Mouse (Mus musculus) hindbrain, embryonic 11.5 days (tissue): ENCODE data around the gene Kansl2. TPM values are rescaled to one million over a fixed set of nuclear protein-coding genes. Genes with fewer than 3 reads are reported as not detected.

Experiments used
- ATAC-seq: fragments of 200-750 bp; cut with Nextera tagmentation; 2 replicates; pipeline ENCODE4 v1.8.0; 2017; ENCODE audit warnings: mild to moderate bottlenecking, moderate TSS enrichment, moderate library complexity; ENCODE audit not compliant: low FRiP score
- DNase-seq: peaks from one replicate; pipeline ENCODE4 v3.0.0-alpha.2; 2015; ENCODE audit warnings: low spot score
- H3K27ac ChIP-seq: fragments of 300-500 bp; sonication (generic); 2 replicates; pipeline ENCODE4 v1.5.1; 2014; ENCODE audit warnings: mild to moderate bottlenecking, low read depth, low read length
- H3K27me3 ChIP-seq: fragments of 300-500 bp; sonication (generic); 2 replicates; pipeline ENCODE4 v1.6.1; 2014; ENCODE audit warnings: mild to moderate bottlenecking, low read length, moderate library complexity, mixed read lengths; ENCODE audit not compliant: control insufficient read depth, insufficient read depth
- H3K36me3 ChIP-seq: fragments of 300-500 bp; sonication (generic); 2 replicates; pipeline ENCODE4 v1.6.1; 2014; ENCODE audit warnings: mild to moderate bottlenecking, low read length, moderate library complexity, mixed read lengths; ENCODE audit not compliant: control insufficient read depth, insufficient read depth
- H3K4me1 ChIP-seq: fragments of 300-500 bp; sonication (generic); replicated peaks from 2 replicates; pipeline ENCODE4 v1.6.1; 2014; ENCODE audit warnings: low read length, mixed read lengths; ENCODE audit not compliant: control insufficient read depth, insufficient read depth
- H3K4me2 ChIP-seq: fragments of 300-500 bp; sonication (generic); replicated peaks from 2 replicates; pipeline ENCODE4 v1.6.1; 2014; ENCODE audit warnings: mild to moderate bottlenecking, low read depth, low read length
- H3K4me3 ChIP-seq: fragments of 300-500 bp; sonication (generic); 2 replicates; pipeline ENCODE4 v1.5.1; 2014; ENCODE audit warnings: low read depth, low read length
- H3K9ac ChIP-seq: fragments of 300-500 bp; sonication (generic); 2 replicates; pipeline ENCODE4 v1.6.1; 2014; ENCODE audit warnings: low read depth, low read length
- H3K9me3 ChIP-seq: fragments of 300-500 bp; sonication (generic); 2 replicates; pipeline ENCODE4 v1.6.1; 2016; ENCODE audit warnings: low read length; ENCODE audit not compliant: control insufficient read depth
- WGBS: fragments of 180-500 bp; shearing (Covaris S2); extraction: QIAGEN DNeasy Blood & Tissue Kit; methylation state at CpG from one replicate; pipeline ENCODE4 v1.1.7; 2014; 5-methylcytosine and 5-hydroxymethylcytosine counted together
- polyA plus RNA-seq: library from polyadenylated mRNA; unstranded; fragments of >200 nt; fragmentation: Nextera tagmentation; extraction: Ambion mirVana; gene quantifications from 2 replicates; pipeline ENCODE4 v1.2.1, GENCODE M21; 2014

Gene Kansl2
- polyA plus RNA-seq, 1 experiment from 2014 or later, result 127 TPM

- Histone ChIP-seq H3K4me3 (no peak overlapping the region), H3K4me1 (no peaks in the 10 kb centered on the region), H3K4me2 (no peak overlapping the region), H3K27me3 (no peaks in the 10 kb centered on the region), H3K9ac (no peak overlapping the region), H3K27ac (no peak overlapping the region), H3K9me3 (no peaks in the 10 kb centered on the region), H3K36me3 (no peaks in the 10 kb centered on the region)
- no peak for DNase-seq
- 85% methylated on average over 17 of the region's 17 CpGs for WGBS
- ATAC-seq, result no peak
Observed at GRCm38 (mm10) chr15:98497631-98498030, 36.4 kb downstream of the Kansl2 start.

GRCm38 (mm10) chr15:98492102-98492501 is 42.0 kb downstream of the Kansl2 start, which contains the start of gene Olfr279:
Gene Olfr279, plus strand, starts transcription at chr15:98492402.
- DNase-seq (no peak), ATAC-seq (no peak)
- no peak within 1 kb of the TSS for H3K4me3 ChIP-seq
- WGBS, result 69% methylated on average over 4 of the region's 4 CpGs
- no peaks in the 10 kb centered on the region for H3K27me3 ChIP-seq
- no peak within 1 kb of the TSS for H3K4me2 ChIP-seq
- H3K4me1 ChIP-seq, result no peaks in the 10 kb centered on the region
- H3K36me3 ChIP-seq, result no peaks in the 10 kb centered on the region
- no peaks in the 10 kb centered on the region for H3K9me3 ChIP-seq
- no peak within 1 kb of the TSS for H3K27ac ChIP-seq
- H3K9ac ChIP-seq, result no peak within 1 kb of the TSS

DNA sequence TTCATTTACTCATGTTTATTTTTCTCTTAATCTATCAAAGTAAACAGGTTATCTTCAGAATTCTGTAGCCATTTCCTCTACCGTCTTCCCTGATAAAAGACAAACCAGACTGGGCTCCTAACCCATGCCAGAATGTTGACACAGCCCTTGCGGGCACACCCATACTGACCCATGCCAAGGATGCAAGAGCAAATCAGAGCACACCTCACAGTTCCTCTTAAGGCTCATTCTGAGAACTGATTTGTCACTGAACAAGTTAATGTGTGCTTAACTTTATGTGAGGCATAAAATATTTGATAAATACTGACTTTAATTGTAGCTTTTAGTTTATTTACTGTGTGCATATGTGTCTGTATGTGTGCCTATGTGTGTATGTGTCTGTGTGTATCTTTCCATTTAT is 42.7 kb downstream of the Kansl2 start:
- 90% methylated on average over 2 of the region's 2 CpGs for WGBS
- DNase-seq, result no peak
- H3K9ac ChIP-seq, result no peak overlapping the region
- no peak overlapping the region for H3K27ac ChIP-seq
- H3K27me3 ChIP-seq, result no peaks in the 10 kb centered on the region
- no peak overlapping the region for H3K4me2 ChIP-seq
- no peaks in the 10 kb centered on the region for H3K36me3 ChIP-seq
- no peak for ATAC-seq
- H3K9me3 ChIP-seq, result no peaks in the 10 kb centered on the region
- no peak overlapping the region for H3K4me3 ChIP-seq
- no peaks in the 10 kb centered on the region for H3K4me1 ChIP-seq

DNA sequence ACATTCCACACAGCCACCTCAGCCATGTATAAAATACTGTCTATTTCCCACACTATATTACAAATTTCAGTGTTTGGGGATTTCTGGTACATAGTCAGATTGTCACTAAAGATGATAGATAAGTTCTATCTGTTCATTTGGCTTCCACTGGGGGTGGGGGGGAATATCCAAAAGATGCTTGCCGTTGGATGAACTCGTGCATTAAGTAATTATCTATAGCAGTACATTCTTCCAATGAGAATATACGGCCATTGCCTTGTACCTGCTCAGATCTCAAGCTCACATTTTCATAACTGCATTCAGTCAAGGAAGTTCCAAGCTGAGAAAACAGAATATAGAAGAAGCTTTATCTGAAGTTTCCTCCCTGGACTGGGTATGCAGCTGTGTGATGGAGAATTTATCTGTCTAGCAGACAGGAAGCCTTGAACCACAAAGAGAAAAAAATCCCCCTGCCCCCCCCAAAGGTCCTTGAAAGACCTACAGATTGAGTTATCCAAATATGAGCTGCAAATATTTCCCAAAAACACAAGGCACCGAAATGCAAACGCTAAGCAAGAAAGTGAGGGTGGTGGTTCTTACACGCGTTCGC is 47.5 kb downstream of the Kansl2 start:
- no peak overlapping the region for H3K4me2 ChIP-seq
- no peaks in the 10 kb centered on the region for H3K27me3 ChIP-seq
- H3K4me3 ChIP-seq, result no peak overlapping the region
- H3K4me1 ChIP-seq, result no peaks in the 10 kb centered on the region
- no peak overlapping the region for H3K27ac ChIP-seq
- H3K36me3 ChIP-seq, result no peaks in the 10 kb centered on the region
- no peak for DNase-seq
- no peak for ATAC-seq
- H3K9ac ChIP-seq, result no peak overlapping the region
- no peaks in the 10 kb centered on the region for H3K9me3 ChIP-seq
- 94% methylated on average over 8 of the region's 8 CpGs for WGBS

DNA sequence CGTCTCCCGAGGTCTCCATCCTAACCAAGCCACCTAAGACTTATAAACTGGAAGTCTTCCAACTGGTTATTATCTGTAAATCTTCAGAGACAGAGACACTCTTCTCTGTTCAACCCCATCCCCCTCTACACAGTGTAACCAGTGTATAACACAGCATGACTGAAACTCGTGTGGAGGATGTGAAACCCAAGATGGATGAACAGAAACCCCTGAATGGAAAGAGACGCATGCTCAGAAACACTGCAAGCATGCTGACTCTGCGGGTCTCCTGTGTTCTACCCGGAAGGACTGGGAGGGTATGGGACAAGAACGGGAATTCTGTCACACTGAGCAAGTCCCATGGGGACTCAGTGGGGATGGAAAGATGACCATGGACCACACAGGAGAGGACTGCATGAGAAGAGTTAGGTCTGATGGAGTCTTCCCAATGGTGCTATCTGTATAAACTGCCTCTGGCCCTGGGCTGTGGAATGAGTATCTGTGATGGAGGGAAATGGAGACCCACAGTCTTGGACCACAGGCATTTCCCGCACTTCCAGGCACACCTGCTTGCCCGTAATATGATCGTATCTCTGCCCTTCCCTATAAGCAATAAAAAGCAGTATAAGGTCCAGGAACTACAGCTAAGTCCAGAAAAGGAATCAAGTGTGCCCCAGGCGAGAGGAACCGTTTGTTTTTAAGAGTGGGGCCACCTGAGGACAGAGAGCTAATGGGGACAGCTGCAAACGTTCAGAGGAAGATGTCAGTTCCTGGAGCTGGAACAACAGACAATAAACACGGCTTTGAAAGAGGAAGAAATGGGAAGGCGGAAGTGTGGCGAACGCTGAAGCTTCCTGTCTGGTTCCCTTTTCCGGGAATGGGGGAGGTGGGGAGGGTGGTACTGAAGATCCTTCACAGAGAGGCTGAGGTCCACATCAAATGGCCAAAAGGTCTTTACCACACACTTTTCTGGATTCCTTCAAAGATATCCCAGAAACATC is 49.9 kb downstream of the Kansl2 start:
- Histone ChIP-seq H3K4me2 (no peak overlapping the region), H3K36me3 (no peaks in the 10 kb centered on the region), H3K27me3 (no peaks in the 10 kb centered on the region), H3K9me3 (no peaks in the 10 kb centered on the region), H3K4me3 (no peak overlapping the region), H3K4me1 (no peaks in the 10 kb centered on the region), H3K27ac (no peak overlapping the region), H3K9ac (no peak overlapping the region)
- no peak for DNase-seq
- no peak for ATAC-seq
- 75% methylated on average over 18 of the region's 18 CpGs for WGBS

DNA sequence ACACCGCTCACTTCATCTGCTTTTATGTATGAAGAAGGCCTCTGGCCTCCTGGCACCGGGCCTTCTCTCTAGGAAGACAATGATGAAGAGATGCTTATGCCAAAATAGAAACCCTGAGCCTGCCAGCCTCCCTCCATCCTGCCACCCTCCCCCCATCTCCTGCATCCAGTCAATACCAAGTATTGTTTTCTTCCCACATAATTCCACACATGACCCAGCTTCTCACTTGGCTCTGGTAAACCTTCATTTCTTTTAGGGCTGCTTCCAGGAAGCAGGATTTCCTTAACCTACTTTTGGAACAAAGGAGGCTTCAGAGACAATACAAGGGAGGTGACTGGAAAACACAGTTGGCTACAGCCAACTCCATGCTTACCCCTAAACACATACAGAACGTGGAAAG is 51.4 kb downstream of the Kansl2 start, which contains the start of gene Lalba:
TSS of gene Lalba (minus strand) at position 21 of the 400 bp plus-strand sequence.
- Histone ChIP-seq H3K9ac (no peak within 1 kb of the TSS), H3K27ac (no peak within 1 kb of the TSS), H3K4me1 (no peaks in the 10 kb centered on the region), H3K27me3 (no peaks in the 10 kb centered on the region), H3K36me3 (no peaks in the 10 kb centered on the region), H3K4me3 (no peak within 1 kb of the TSS), H3K9me3 (no peaks in the 10 kb centered on the region), H3K4me2 (no peak within 1 kb of the TSS)
- ATAC-seq (no peak), DNase-seq (no peak)
- 67% methylated on average over 3 of the region's 3 CpGs for WGBS

DNA sequence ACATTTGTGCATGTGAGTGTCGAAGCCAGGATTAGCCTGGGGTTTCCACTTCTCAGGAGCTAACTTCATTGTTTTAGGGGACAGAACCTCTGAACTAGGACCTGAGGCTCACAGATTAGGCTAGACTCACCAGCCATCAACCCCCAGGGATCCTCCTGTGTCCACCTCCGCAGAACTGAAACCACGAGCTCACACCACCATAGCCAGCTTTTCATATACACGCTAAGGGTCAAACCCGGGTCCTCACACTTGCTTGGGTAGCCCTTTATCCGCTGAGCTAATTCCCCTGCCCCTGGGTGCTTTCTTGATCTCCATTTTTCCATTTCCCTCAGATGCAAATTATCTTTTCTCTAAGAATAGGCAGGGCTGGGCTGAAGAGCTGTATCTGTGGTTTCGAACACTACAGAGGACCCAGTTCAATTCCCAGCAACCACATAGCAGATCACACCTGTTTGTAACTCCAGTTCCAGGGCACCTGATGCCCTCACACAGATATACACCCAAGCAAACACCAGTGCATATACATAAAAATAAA is 54.4 kb downstream of the Kansl2 start:
- DNase-seq, result no peak
- no peaks in the 10 kb centered on the region for H3K4me1 ChIP-seq
- no peaks in the 10 kb centered on the region for H3K27me3 ChIP-seq
- ATAC-seq, result no peak
- no peak overlapping the region for H3K4me3 ChIP-seq
- WGBS, result 73% methylated on average over 7 of the region's 7 CpGs
- no peak overlapping the region for H3K27ac ChIP-seq
- H3K36me3 ChIP-seq, result no peaks in the 10 kb centered on the region
- H3K4me2 ChIP-seq, result no peak overlapping the region
- no peaks in the 10 kb centered on the region for H3K9me3 ChIP-seq
- no peak overlapping the region for H3K9ac ChIP-seq

DNA sequence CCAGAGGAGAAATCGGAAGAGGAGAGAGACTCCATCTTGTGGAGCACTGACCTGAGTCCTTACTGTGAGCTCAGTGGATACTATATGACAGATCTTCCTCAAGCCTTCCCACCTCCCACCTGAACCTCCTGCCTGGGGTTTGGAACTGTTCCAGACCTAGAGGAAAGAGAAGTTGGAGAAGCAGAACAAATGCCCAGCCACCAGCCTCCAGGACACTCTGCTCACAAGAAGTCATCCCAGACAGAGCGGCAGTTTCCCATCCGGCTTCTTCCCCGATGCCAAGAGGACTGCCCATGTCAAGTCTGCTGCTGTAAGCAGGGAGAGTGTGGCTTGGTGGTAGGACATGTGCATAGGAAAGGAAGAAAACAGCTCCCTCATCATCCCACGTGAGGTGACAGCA is 57.8 kb downstream of the Kansl2 start:
- Histone ChIP-seq H3K27me3 (no peaks in the 10 kb centered on the region), H3K4me2 (no peak overlapping the region), H3K36me3 (no peaks in the 10 kb centered on the region), H3K4me1 (no peaks in the 10 kb centered on the region), H3K9me3 (no peaks in the 10 kb centered on the region), H3K9ac (no peak overlapping the region), H3K4me3 (no peak overlapping the region), H3K27ac (no peak overlapping the region)
- ATAC-seq (no peak), DNase-seq (no peak)
- 81% methylated on average over 5 of the region's 5 CpGs for WGBS
